Comparison of ENCODE assay signal across 23 mouse cellular contexts in genomic region chr13:54326686-54327447, GRCm38 (mm10). TPM values are rescaled to one million over a fixed set of nuclear protein-coding genes. Genes with fewer than 3 reads are reported as not detected.
DNase-seq lines count a peak whose midpoint lies in the region; ATAC-seq and TF ChIP-seq lines count a peak whose summit lies in the region.
"Had no signal": no experiment of that assay in that cellular context is flagged by ENCODE, and none has a peak within 500 bp of the region (broad histone marks: within the 10 kb centered on the region; RNA-seq: fewer than 3 reads in every experiment).

No protein-coding gene starts in this region.

- peak; percentile 31; the same call in 1 of the 2 replicates for TF ChIP-seq CTCF in intestine, postnatal 0 days (IDR thresholded peaks at IDR 0.05; ENCODE audit: low read depth)
- TF ChIP-seq CTCF in E14TG2a.4 (conservative IDR thresholded peaks at IDR 0.05; ENCODE audit: low read length), result peak; percentile 12; the same call in 1 of the 2 replicates

- H3K36me3 ChIP-seq in intestine, postnatal 0 days (ENCODE audit: control insufficient read depth, insufficient read depth), result no peaks in the 10 kb centered on the region
- H3K36me3 ChIP-seq in intestine, embryonic 15.5 days, result no peaks in the 10 kb centered on the region
- H3K36me3 ChIP-seq in E14TG2a.4 (ENCODE audit: insufficient read depth, low read length), result no peaks in the 10 kb centered on the region
- no peaks in the 10 kb centered on the region for H3K36me3 ChIP-seq in hindbrain, embryonic 12.5 days
- no peaks in the 10 kb centered on the region for H3K36me3 ChIP-seq in midbrain, embryonic 13.5 days
- no peaks in the 10 kb centered on the region for H3K36me3 ChIP-seq in heart, embryonic 10.5 days
- H3K36me3 ChIP-seq: G1E; limb, embryonic 13.5 days; liver, embryonic 15.5 days had no signal

- H3K4me3 ChIP-seq in intestine, postnatal 0 days (ENCODE audit: low read depth, low read length), result no peak overlapping the region
- no peak overlapping the region for H3K4me3 ChIP-seq in intestine, embryonic 15.5 days (replicated peaks)
- H3K4me3 ChIP-seq in E14TG2a.4 (replicated peaks; ENCODE audit: low read length), result no peak overlapping the region
- no peak overlapping the region for H3K4me3 ChIP-seq in hindbrain, embryonic 12.5 days
- no peak overlapping the region for H3K4me3 ChIP-seq in midbrain, embryonic 13.5 days (replicated peaks)
- no peak overlapping the region for H3K4me3 ChIP-seq in heart, embryonic 10.5 days
- H3K4me3 ChIP-seq: limb, embryonic 13.5 days; liver, embryonic 15.5 days had no signal

- ATAC-seq in intestine, postnatal 0 days, result no peak
- ATAC-seq in intestine, embryonic 15.5 days, result no peak
- no peak for ATAC-seq in hindbrain, embryonic 12.5 days (ENCODE audit: low FRiP score)
- ATAC-seq in midbrain, embryonic 13.5 days, result no peak
- ATAC-seq: intestine, embryonic 16.5 days had no signal

- H3K9ac ChIP-seq in intestine, postnatal 0 days (ENCODE audit: low read depth, low read length), result no peak overlapping the region
- H3K9ac ChIP-seq in intestine, embryonic 15.5 days, result no peak overlapping the region
- no peak overlapping the region for H3K9ac ChIP-seq in hindbrain, embryonic 12.5 days
- H3K9ac ChIP-seq in midbrain, embryonic 13.5 days (replicated peaks), result no peak overlapping the region
- H3K9ac ChIP-seq: limb, embryonic 13.5 days; liver, embryonic 15.5 days had no signal

- no peaks in the 10 kb centered on the region for H3K27me3 ChIP-seq in intestine, postnatal 0 days (replicated peaks; ENCODE audit: control insufficient read depth, insufficient read depth, low read length)
- no peaks in the 10 kb centered on the region for H3K27me3 ChIP-seq in intestine, embryonic 15.5 days (replicated peaks)
- peaks cover 44% of the 10 kb centered on the region for H3K27me3 ChIP-seq in E14TG2a.4 (ENCODE audit: insufficient read depth, low read length)
- no peaks in the 10 kb centered on the region for H3K27me3 ChIP-seq in hindbrain, embryonic 12.5 days
- H3K27me3 ChIP-seq in midbrain, embryonic 13.5 days, result no peaks in the 10 kb centered on the region
- H3K27me3 ChIP-seq in heart, embryonic 10.5 days (ENCODE audit: insufficient read depth, poor library complexity, severe bottlenecking), result peaks cover 16% of the 10 kb centered on the region; the same call in 1 of the 2 replicates
- H3K27me3 ChIP-seq: limb, embryonic 13.5 days had no signal

- no peaks in the 10 kb centered on the region for H3K4me1 ChIP-seq in intestine, postnatal 0 days (replicated peaks; ENCODE audit: control insufficient read depth, insufficient read depth, low read length)
- H3K4me1 ChIP-seq in intestine, embryonic 15.5 days (replicated peaks), result peaks cover 5% of the 10 kb centered on the region
- peaks cover 53% of the 10 kb centered on the region for H3K4me1 ChIP-seq in E14TG2a.4 (replicated peaks; ENCODE audit: low read depth, low read length)
- H3K4me1 ChIP-seq in hindbrain, embryonic 12.5 days, result peaks cover 79% of the 10 kb centered on the region
- peaks cover 87% of the 10 kb centered on the region for H3K4me1 ChIP-seq in midbrain, embryonic 13.5 days (replicated peaks)
- peaks cover 33% of the 10 kb centered on the region for H3K4me1 ChIP-seq in heart, embryonic 10.5 days
- H3K4me1 ChIP-seq: liver, embryonic 15.5 days had no signal

- no peak overlapping the region for H3K4me2 ChIP-seq in intestine, postnatal 0 days (replicated peaks; ENCODE audit: low read depth)
- no peak overlapping the region for H3K4me2 ChIP-seq in intestine, embryonic 15.5 days (replicated peaks)
- no peak overlapping the region for H3K4me2 ChIP-seq in hindbrain, embryonic 12.5 days (replicated peaks)
- no peak overlapping the region for H3K4me2 ChIP-seq in midbrain, embryonic 13.5 days (replicated peaks)
- H3K4me2 ChIP-seq: heart, embryonic 11.5 days; limb, embryonic 13.5 days; liver, embryonic 15.5 days had no signal

- no peak for DNase-seq in MN1 (ENCODE audit: low spot score)
- DNase-seq in retina, postnatal 1 day, result no peak
- no peak for DNase-seq in heart, embryonic 10.5 days (ENCODE audit: low spot score)
- DNase-seq: adrenal gland, adult 8-10 months; cerebellum, adult 11 months; cerebellum, postnatal 14 days; embryo, embryonic 11 days; gastrocnemius, postnatal 10 days; heart, postnatal 14 days; lung, postnatal 4 days; right cerebral cortex, postnatal 4 days; thymus, postnatal 25 days had no signal

- WGBS in intestine, postnatal 0 days, result 85% methylated on average over 6 of the region's 6 CpGs
- WGBS in intestine, embryonic 15.5 days, result 86% methylated on average over 6 of the region's 6 CpGs
- WGBS in hindbrain, embryonic 12.5 days, result 83% methylated on average over 6 of the region's 6 CpGs
- 88% methylated on average over 6 of the region's 6 CpGs for WGBS in midbrain, embryonic 13.5 days
- WGBS in heart, embryonic 10.5 days, result 78% methylated on average over 6 of the region's 6 CpGs

- no peak overlapping the region for H3K27ac ChIP-seq in intestine, postnatal 0 days (ENCODE audit: low read depth, low read length)
- H3K27ac ChIP-seq in intestine, embryonic 15.5 days, result no peak overlapping the region
- H3K27ac ChIP-seq in hindbrain, embryonic 12.5 days, result peak overlapping the region; percentile 74
- H3K27ac ChIP-seq in midbrain, embryonic 13.5 days, result peak overlapping the region; percentile 85
- H3K27ac ChIP-seq in heart, embryonic 10.5 days, result no peak overlapping the region
- H3K27ac ChIP-seq: kidney, postnatal 0 days; limb, embryonic 13.5 days; liver, embryonic 15.5 days had no signal

- no peaks in the 10 kb centered on the region for H3K9me3 ChIP-seq in intestine, postnatal 0 days (ENCODE audit: control insufficient read depth)
- H3K9me3 ChIP-seq in intestine, embryonic 15.5 days, result no peaks in the 10 kb centered on the region
- H3K9me3 ChIP-seq in E14TG2a.4 (ENCODE audit: low read length), result no peaks in the 10 kb centered on the region
- H3K9me3 ChIP-seq in hindbrain, embryonic 12.5 days (replicated peaks), result no peaks in the 10 kb centered on the region
- H3K9me3 ChIP-seq in midbrain, embryonic 13.5 days, result no peaks in the 10 kb centered on the region
- H3K9me3 ChIP-seq in heart, embryonic 10.5 days, result no peaks in the 10 kb centered on the region
- H3K9me3 ChIP-seq: limb, embryonic 13.5 days; liver, embryonic 15.5 days had no signal

RNA-seq across cellular contexts. Expression of gene Cplx2, which starts 44.3 kb away (rescaled TPM):
- 2.2 and 2.6 TPM in 2 replicates for polyA plus RNA-seq in intestine, postnatal 0 days (2015; fragmentation: Nextera tagmentation; extraction: Ambion mirVana)
- polyA plus RNA-seq in intestine, embryonic 15.5 days (2015; fragmentation: Nextera tagmentation; extraction: Ambion mirVana), result 3.2 and 3.4 TPM in 2 replicates
- polyA plus RNA-seq in hindbrain, embryonic 12.5 days (2016; fragmentation: Nextera tagmentation; extraction: Ambion mirVana), result 12.5 and 13.8 TPM in 2 replicates
- polyA plus RNA-seq in midbrain, embryonic 13.5 days (2015; fragmentation: Nextera tagmentation; extraction: Ambion mirVana), result 28.0 and 31.0 TPM in 2 replicates
- 2.5 and 3.0 TPM in 2 replicates for polyA plus RNA-seq in heart, embryonic 10.5 days (2016; fragmentation: Nextera tagmentation; extraction: Ambion mirVana)
- polyA plus RNA-seq: G1E had no signal

Comparison
In these comparisons a context has a peak if more than half of its experiments do, and no peak if none do; other contexts are left out.
1. H3K27ac ChIP-seq: peak in hindbrain, embryonic 12.5 days (single experiment) and midbrain, embryonic 13.5 days (single experiment); none in intestine, postnatal 0 days (single experiment), intestine, embryonic 15.5 days (single experiment) and heart, embryonic 10.5 days (single experiment).